In the genomic region with DNA sequence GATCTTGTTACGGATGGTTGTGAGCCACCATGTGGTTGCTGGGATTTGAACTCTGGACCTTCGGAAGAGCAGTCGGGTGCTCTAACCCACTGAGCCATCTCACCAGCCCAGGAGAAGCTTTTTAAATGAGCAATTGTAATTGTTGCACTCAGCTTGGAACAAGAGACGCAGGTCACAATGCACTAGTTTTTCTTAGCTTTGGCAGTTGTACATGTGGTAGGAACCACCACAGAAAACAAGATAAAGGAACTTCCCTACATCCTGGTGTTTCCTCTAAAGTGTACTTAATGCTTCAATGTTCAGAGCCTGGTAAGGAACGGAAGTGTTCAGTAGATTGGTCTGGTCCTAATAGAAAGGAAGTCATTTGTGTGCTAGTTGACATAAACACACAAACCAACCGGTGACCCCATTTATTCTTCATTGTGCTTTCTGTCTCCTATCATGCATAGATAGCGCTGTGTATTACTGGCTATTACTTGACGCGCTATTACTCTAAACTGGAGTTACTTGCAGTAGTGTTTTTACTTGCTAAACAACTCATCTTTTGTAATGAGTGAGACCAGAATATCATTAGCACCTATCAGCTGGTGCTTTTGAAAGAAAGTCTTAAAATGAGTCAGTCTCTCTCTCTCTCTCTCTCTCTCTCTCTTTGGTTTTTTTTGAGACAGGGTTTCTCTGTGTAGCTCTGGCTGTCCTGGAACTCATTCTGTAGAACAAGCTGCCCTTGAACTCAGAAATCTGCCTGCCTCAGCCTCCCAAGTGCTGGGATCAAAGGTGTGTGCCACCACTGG, we compare ENCODE assay signal across 20 mouse cellular contexts. TPM values are rescaled to one million over a fixed set of nuclear protein-coding genes. Genes with fewer than 3 reads are reported as not detected.
DNase-seq lines count a peak whose midpoint lies in the region; ATAC-seq lines count a peak whose summit lies in the region.
"Had no signal": no experiment of that assay in that cellular context is flagged by ENCODE, and none has a peak within 500 bp of the region (broad histone marks: within the 10 kb centered on the region; RNA-seq: fewer than 3 reads in every experiment).

No protein-coding gene starts in this region.

- no peak for DNase-seq in limb, embryonic 10.5 days (ENCODE audit: low spot score)
- peak; percentile 24 for DNase-seq in A20 (ENCODE audit: low read depth, low spot score)
- no peak for DNase-seq in spleen, adult 18-20 months
- no peak for DNase-seq in midbrain, embryonic 10.5 days (ENCODE audit: low spot score)
- DNase-seq in hindbrain, embryonic 14.5 days (ENCODE audit: low spot score), result no peak
- DNase-seq: adrenal gland, postnatal 36 days; cerebellum, postnatal 10 days; kidney, adult 11 months; kidney, postnatal 36 days; thymus, adult 2 months had no signal

- 94% methylated on average over 9 of the region's 9 CpGs for WGBS in limb, embryonic 13.5 days
- 95% methylated on average over 9 of the region's 9 CpGs for WGBS in limb, embryonic 10.5 days
- 95% methylated on average over 9 of the region's 9 CpGs for WGBS in midbrain, embryonic 10.5 days
- 94% methylated on average over 9 of the region's 9 CpGs for WGBS in hindbrain, embryonic 14.5 days

- H3K27ac ChIP-seq in limb, embryonic 13.5 days, result no peak overlapping the region
- no peak overlapping the region for H3K27ac ChIP-seq in limb, embryonic 10.5 days
- H3K27ac ChIP-seq in midbrain, embryonic 10.5 days (replicated peaks), result no peak overlapping the region
- H3K27ac ChIP-seq in hindbrain, embryonic 14.5 days, result no peak overlapping the region
- H3K27ac ChIP-seq: embryonic facial prominence, embryonic 12.5 days; forebrain, embryonic 12.5 days; limb, embryonic 15.5 days; neural tube, embryonic 12.5 days; stomach, embryonic 15.5 days had no signal

- H3K4me1 ChIP-seq in limb, embryonic 13.5 days, result peaks cover 10% of the 10 kb centered on the region
- H3K4me1 ChIP-seq in limb, embryonic 10.5 days, result peaks cover 5% of the 10 kb centered on the region
- peaks cover 44% of the 10 kb centered on the region for H3K4me1 ChIP-seq in megakaryocyte, embryonic 14.5 days
- peaks cover 12% of the 10 kb centered on the region for H3K4me1 ChIP-seq in midbrain, embryonic 10.5 days
- H3K4me1 ChIP-seq in hindbrain, embryonic 14.5 days (replicated peaks; ENCODE audit: control insufficient read depth, insufficient read depth, low read length), result 0 out of 2 replicates have a peak, but pooled peaks cover 5% of the 10 kb centered on the region
- H3K4me1 ChIP-seq: heart, embryonic 10.5 days; limb, embryonic 15.5 days; stomach, embryonic 15.5 days had no signal

- H3K27me3 ChIP-seq in limb, embryonic 13.5 days, result no peaks in the 10 kb centered on the region
- H3K27me3 ChIP-seq in limb, embryonic 10.5 days (ENCODE audit: low read depth, poor library complexity, severe bottlenecking), result no peaks in the 10 kb centered on the region
- no peaks in the 10 kb centered on the region for H3K27me3 ChIP-seq in megakaryocyte, embryonic 14.5 days (replicated peaks)
- H3K27me3 ChIP-seq in midbrain, embryonic 10.5 days (ENCODE audit: low read depth, poor library complexity, severe bottlenecking), result no peaks in the 10 kb centered on the region
- H3K27me3 ChIP-seq in hindbrain, embryonic 14.5 days (ENCODE audit: control insufficient read depth, insufficient read depth, low read length), result no peaks in the 10 kb centered on the region
- H3K27me3 ChIP-seq: embryonic facial prominence, embryonic 12.5 days; forebrain, embryonic 12.5 days; kidney, embryonic 15.5 days; limb, embryonic 15.5 days; neural tube, embryonic 12.5 days; stomach, embryonic 15.5 days had no signal

- H3K9ac ChIP-seq in limb, embryonic 13.5 days, result no peak overlapping the region
- no peak overlapping the region for H3K9ac ChIP-seq in hindbrain, embryonic 14.5 days

- no peaks in the 10 kb centered on the region; the same call in 1 of the 2 replicates for H3K36me3 ChIP-seq in limb, embryonic 13.5 days
- 0 out of 2 replicates have a peak, but pooled peaks cover 3% of the 10 kb centered on the region for H3K36me3 ChIP-seq in limb, embryonic 10.5 days
- peaks cover 2% of the 10 kb centered on the region for H3K36me3 ChIP-seq in megakaryocyte, embryonic 14.5 days (replicated peaks; ENCODE audit: low read length)
- no peaks in the 10 kb centered on the region for H3K36me3 ChIP-seq in midbrain, embryonic 10.5 days
- H3K36me3 ChIP-seq in hindbrain, embryonic 14.5 days (replicated peaks; ENCODE audit: control insufficient read depth, insufficient read depth), result no peaks in the 10 kb centered on the region
- H3K36me3 ChIP-seq: embryonic facial prominence, embryonic 12.5 days; forebrain, embryonic 12.5 days; kidney, embryonic 15.5 days; limb, embryonic 15.5 days; neural tube, embryonic 12.5 days; stomach, embryonic 15.5 days had no signal

- no peak for ATAC-seq in limb, embryonic 13.5 days (ENCODE audit: low FRiP score, low read depth)
- ATAC-seq in common myeloid progenitor, adult 5-6 weeks (replicated peaks; ENCODE audit: low read depth, poor library complexity, severe bottlenecking), result peak; percentile 84
- ATAC-seq in hindbrain, embryonic 14.5 days (ENCODE audit: low FRiP score), result no peak

- H3K9me3 ChIP-seq in limb, embryonic 13.5 days, result no peaks in the 10 kb centered on the region
- H3K9me3 ChIP-seq in limb, embryonic 10.5 days (replicated peaks), result no peaks in the 10 kb centered on the region
- H3K9me3 ChIP-seq in megakaryocyte, embryonic 14.5 days, result no peaks in the 10 kb centered on the region
- no peaks in the 10 kb centered on the region for H3K9me3 ChIP-seq in midbrain, embryonic 10.5 days (replicated peaks)
- H3K9me3 ChIP-seq in hindbrain, embryonic 14.5 days (ENCODE audit: control insufficient read depth, low read length), result no peaks in the 10 kb centered on the region
- H3K9me3 ChIP-seq: embryonic facial prominence, embryonic 12.5 days; forebrain, embryonic 12.5 days; heart, embryonic 10.5 days; kidney, embryonic 15.5 days; limb, embryonic 15.5 days; neural tube, embryonic 12.5 days; stomach, embryonic 15.5 days had no signal

- 0 out of 2 replicates have a peak overlapping the region, but pooled peaks have one; percentile 9 for H3K4me2 ChIP-seq in limb, embryonic 13.5 days (replicated peaks)
- no peak overlapping the region for H3K4me2 ChIP-seq in hindbrain, embryonic 14.5 days (replicated peaks)

- H3K4me3 ChIP-seq in limb, embryonic 13.5 days, result no peak overlapping the region
- H3K4me3 ChIP-seq in limb, embryonic 10.5 days, result no peak overlapping the region
- peak overlapping the region; percentile 68 for H3K4me3 ChIP-seq in megakaryocyte, embryonic 14.5 days (replicated peaks)
- H3K4me3 ChIP-seq in midbrain, embryonic 10.5 days, result no peak overlapping the region
- no peak overlapping the region for H3K4me3 ChIP-seq in hindbrain, embryonic 14.5 days (replicated peaks; ENCODE audit: low read length)

RNA-seq across cellular contexts. Expression of a gene that starts 1.5 kb away (rescaled TPM):
- polyA plus RNA-seq in limb, embryonic 13.5 days (2015; fragmentation: Nextera tagmentation; extraction: Ambion mirVana), result 21.9 and 24.3 TPM in 2 replicates
- 22.0 and 24.7 TPM in 2 replicates for polyA plus RNA-seq in limb, embryonic 10.5 days (2016; fragmentation: Nextera tagmentation; extraction: Ambion mirVana)
- total RNA-seq in common myeloid progenitor, adult 5-6 weeks (2017), result 33.6 and 38.7 TPM in 2 replicates
- polyA plus RNA-seq in megakaryocyte, embryonic 14.5 days (2012; ENCODE audit: insufficient read depth, low replicate concordance), result 1.0 and 5.5 TPM in 2 replicates
- polyA plus RNA-seq in midbrain, embryonic 10.5 days (2016; fragmentation: Nextera tagmentation; extraction: Ambion mirVana), result 25.7 and 28.0 TPM in 2 replicates
- polyA plus RNA-seq in hindbrain, embryonic 14.5 days (2014; fragmentation: Nextera tagmentation; extraction: Ambion mirVana), result 17.3 and 17.5 TPM in 2 replicates

RNA-seq across cellular contexts. Expression of a gene that starts 1.6 kb away (rescaled TPM):
- 0.52 and 0.74 TPM in 2 replicates for polyA plus RNA-seq in limb, embryonic 13.5 days (2015; fragmentation: Nextera tagmentation; extraction: Ambion mirVana)
- 0.89 and 1.4 TPM in 2 replicates for polyA plus RNA-seq in limb, embryonic 10.5 days (2016; fragmentation: Nextera tagmentation; extraction: Ambion mirVana)
- 0.64 TPM in 1 of 2 replicates, not detected in the other for total RNA-seq in common myeloid progenitor, adult 5-6 weeks (2017)
- polyA plus RNA-seq in megakaryocyte, embryonic 14.5 days (2012; ENCODE audit: insufficient read depth, low replicate concordance), result not detected in 2 replicates
- polyA plus RNA-seq in midbrain, embryonic 10.5 days (2016; fragmentation: Nextera tagmentation; extraction: Ambion mirVana), result 0.93 and 1.8 TPM in 2 replicates
- 0.97 and 2.8 TPM in 2 replicates for polyA plus RNA-seq in hindbrain, embryonic 14.5 days (2014; fragmentation: Nextera tagmentation; extraction: Ambion mirVana)
